Mouse (Mus musculus) limb, embryonic 10.5 days (tissue): ENCODE measurements around the gene Cenpa. TPM values are rescaled to one million over a fixed set of nuclear protein-coding genes. Genes with fewer than 3 reads are reported as not detected.

Source experiments
- DNase-seq: peaks from one replicate; pipeline ENCODE4 v3.0.0-alpha.2; 2017; ENCODE audit warnings: low spot score
- H3K27ac ChIP-seq: fragments of 300-500 bp; sonication (generic); 2 replicates; pipeline ENCODE4 v1.5.1; 2016; ENCODE audit warnings: mild to moderate bottlenecking
- H3K27me3 ChIP-seq: fragments of 300-500 bp; sonication (generic); 2 replicates; pipeline ENCODE4 v1.6.1; 2016; ENCODE audit warnings: low read depth, mild to moderate bottlenecking; ENCODE audit not compliant: poor library complexity, severe bottlenecking
- H3K36me3 ChIP-seq: fragments of 300-500 bp; sonication (generic); 2 replicates; pipeline ENCODE4 v1.6.1; 2016; ENCODE audit warnings: mild to moderate bottlenecking, moderate library complexity
- H3K4me1 ChIP-seq: fragments of 300-500 bp; sonication (generic); 2 replicates; pipeline ENCODE4 v1.6.1; 2016
- H3K4me3 ChIP-seq: fragments of 300-500 bp; sonication (generic); 2 replicates; pipeline ENCODE4 v1.5.1; 2016; ENCODE audit warnings: mild to moderate bottlenecking, moderate library complexity
- H3K9me3 ChIP-seq: fragments of 300-500 bp; sonication (generic); replicated peaks from 2 replicates; pipeline ENCODE4 v1.6.1; 2016; ENCODE audit warnings: mild to moderate bottlenecking
- WGBS: fragments of 180-500 bp; shearing (Covaris S2); methylation state at CpG from one replicate; pipeline ENCODE4 v1.1.7; 2016; 5-methylcytosine and 5-hydroxymethylcytosine counted together
- polyA plus RNA-seq: library from polyadenylated mRNA; unstranded; fragments of >200 nt; fragmentation: Nextera tagmentation; extraction: Ambion mirVana; gene quantifications from 2 replicates; pipeline ENCODE4 v1.2.1, GENCODE M21; 2016

The Cenpa gene
- 508 and 523 TPM in 2 replicates for polyA plus RNA-seq

DNA sequence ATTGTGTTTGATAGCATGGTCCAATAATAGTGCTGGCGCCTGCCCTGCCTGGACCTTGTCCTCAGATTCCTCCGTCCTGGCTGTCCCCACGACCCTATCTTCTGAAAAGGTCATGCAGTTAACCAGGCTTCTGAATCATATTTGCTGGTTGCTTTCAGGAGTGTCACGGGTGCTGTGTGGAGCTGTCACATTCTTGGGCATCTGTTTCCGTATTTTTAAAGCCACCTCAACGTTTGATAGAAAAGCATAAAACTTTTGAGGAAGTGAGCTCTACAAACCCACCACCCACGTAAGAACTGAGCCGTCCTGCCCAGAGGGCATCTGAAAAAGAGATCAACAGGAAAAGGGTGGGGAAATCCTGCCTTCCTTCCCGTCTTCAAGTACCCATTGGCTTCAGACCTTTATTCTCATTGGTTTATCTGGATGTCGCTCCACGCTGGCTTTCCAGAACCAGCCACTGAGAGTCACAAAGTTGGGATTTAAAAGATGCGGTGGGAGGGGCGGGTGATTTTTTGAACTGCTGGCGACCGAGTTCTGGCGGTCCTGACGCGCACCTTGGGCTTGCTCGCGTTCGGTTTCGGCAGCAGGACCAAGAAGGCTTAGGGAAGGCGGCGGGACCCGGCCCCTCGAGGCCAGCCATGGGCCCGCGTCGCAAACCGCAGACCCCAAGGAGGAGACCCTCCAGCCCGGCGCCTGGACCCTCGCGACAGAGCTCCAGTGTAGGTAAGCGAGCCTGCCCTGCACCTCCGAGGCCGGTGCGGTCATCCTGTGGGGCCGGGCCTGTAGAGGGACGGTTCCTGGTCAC is at the start of gene Cenpa:
TSS of gene Cenpa (plus strand) at position 387 of the 805 bp plus-strand sequence.
- H3K4me1 ChIP-seq: peaks cover 20% of the 10 kb centered on the region
- H3K4me3 ChIP-seq: peak within 1 kb of the TSS; percentile 87
- WGBS: 1% methylated on average over 40 of the region's 40 CpGs
- H3K27me3 ChIP-seq: no peaks in the 10 kb centered on the region
- peaks cover 39% of the 10 kb centered on the region for H3K36me3 ChIP-seq
- no peaks in the 10 kb centered on the region for H3K9me3 ChIP-seq
- peak; percentile 87 for DNase-seq
- peak within 1 kb of the TSS; percentile 97 for H3K27ac ChIP-seq

DNA sequence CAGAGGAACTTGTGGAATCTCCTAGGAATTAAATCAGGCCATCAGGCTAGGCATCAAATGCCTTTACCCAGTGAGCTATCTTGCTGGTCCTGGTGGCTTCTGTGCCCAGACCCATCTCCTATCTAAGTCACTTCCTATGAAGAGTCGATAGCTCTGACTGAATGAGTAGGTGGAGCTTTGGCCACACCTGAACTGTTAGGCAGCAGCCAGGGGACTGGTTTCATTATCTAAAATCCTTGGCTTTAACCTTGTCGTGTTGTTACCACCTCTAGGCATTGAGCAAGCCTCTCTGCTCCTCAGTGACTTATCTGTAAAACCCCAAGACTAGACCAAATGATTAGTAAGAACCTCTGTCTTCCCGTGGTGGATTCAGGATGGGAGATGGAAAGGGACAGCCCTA is 49.2 kb upstream of the Cenpa start:
- Histone ChIP-seq H3K36me3 (no peaks in the 10 kb centered on the region), H3K9me3 (no peaks in the 10 kb centered on the region), H3K27me3 (peaks cover 46% of the 10 kb centered on the region), H3K4me1 (peaks cover 19% of the 10 kb centered on the region), H3K27ac (no peak overlapping the region), H3K4me3 (no peak overlapping the region)
- WGBS: 36% methylated on average over 3 of the region's 3 CpGs
- no peak for DNase-seq

DNA sequence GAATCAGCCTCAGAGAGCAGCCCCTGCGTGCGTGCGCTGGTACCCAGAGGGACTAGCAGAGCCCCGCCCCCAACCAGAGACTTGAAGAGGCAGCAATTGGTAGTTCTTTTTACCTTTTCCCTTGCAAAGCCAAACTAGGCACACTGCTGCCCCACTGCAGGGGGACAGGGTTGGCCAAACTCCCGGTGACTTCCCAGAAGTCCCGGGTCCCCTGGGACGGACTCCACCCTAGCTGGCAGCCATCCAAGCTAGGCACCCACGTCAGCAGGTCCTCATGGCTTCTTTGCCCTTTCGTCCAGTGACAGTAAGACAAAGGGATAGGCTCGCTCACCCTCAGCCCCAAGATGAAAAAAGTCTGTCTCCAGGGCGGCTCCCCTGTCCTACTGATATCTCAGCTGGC is 48.7 kb upstream of the Cenpa start:
- Histone ChIP-seq H3K4me3 (no peak overlapping the region), H3K4me1 (peaks cover 24% of the 10 kb centered on the region), H3K9me3 (no peaks in the 10 kb centered on the region), H3K27me3 (peaks cover 51% of the 10 kb centered on the region), H3K36me3 (no peaks in the 10 kb centered on the region), H3K27ac (no peak overlapping the region)
- 48% methylated on average over 11 of the region's 11 CpGs for WGBS
- no peak for DNase-seq

DNA sequence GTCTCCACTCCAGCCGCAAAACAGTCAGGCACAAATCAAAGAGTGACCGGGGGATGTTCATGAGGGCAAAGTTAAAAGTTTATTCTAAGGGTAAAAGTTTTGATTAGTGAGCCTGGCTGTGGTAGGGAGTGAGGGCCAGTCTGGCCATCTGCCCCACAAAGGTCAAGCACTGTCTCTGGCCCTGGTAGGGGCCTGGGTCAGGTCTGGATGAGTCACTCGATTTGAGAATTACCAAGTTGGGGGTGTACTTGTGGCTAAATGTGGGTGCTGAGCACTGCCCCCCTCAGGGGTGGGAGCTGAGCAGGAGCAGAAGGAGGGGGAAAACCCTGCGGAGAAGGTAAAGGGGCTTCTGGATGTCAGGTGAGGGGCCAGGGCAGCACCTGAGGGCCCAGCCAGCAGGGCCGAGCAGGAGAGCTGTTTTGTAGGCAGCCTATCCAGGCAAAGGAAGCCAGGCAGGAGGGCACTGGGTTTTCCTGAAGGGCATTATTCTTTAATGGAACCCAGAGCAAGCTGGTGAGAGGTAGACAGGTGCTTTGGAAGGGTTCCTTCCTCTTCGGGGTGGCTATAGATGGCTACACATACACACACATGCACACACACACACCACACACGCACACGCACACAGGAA is 48.1 kb upstream of the Cenpa start:
- no peak for DNase-seq
- peaks cover 28% of the 10 kb centered on the region for H3K4me1 ChIP-seq
- H3K4me3 ChIP-seq: no peak overlapping the region
- 88% methylated on average over 8 of the region's 8 CpGs for WGBS
- H3K36me3 ChIP-seq: no peaks in the 10 kb centered on the region
- H3K9me3 ChIP-seq: no peaks in the 10 kb centered on the region
- H3K27ac ChIP-seq: no peak overlapping the region
- peaks cover 57% of the 10 kb centered on the region for H3K27me3 ChIP-seq

DNA sequence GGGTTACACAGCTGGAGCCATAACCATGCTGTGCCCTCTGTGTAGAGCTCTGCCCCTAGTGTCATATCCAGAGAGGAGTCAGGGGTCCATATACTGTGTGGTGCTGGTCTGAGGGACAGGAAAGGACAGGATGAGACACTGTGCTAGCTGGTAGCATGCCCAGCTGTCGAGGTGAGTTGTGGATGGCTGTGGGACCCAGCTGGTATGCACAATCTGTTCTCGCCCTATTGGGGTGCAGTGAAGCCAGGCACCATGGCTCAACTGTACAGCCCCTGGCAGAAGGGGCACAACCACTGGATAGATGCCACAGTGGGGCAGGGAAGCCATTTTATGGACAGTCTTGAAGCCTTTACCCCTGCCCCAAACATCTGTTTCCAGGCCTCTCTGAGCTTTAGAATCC is 47.4 kb upstream of the Cenpa start:
- no peaks in the 10 kb centered on the region for H3K36me3 ChIP-seq
- no peak for DNase-seq
- H3K27me3 ChIP-seq: peaks cover 65% of the 10 kb centered on the region
- H3K4me3 ChIP-seq: no peak overlapping the region
- 83% methylated on average over 2 of the region's 2 CpGs for WGBS
- H3K9me3 ChIP-seq: no peaks in the 10 kb centered on the region
- H3K27ac ChIP-seq: no peak overlapping the region
- H3K4me1 ChIP-seq: peaks cover 25% of the 10 kb centered on the region

DNA sequence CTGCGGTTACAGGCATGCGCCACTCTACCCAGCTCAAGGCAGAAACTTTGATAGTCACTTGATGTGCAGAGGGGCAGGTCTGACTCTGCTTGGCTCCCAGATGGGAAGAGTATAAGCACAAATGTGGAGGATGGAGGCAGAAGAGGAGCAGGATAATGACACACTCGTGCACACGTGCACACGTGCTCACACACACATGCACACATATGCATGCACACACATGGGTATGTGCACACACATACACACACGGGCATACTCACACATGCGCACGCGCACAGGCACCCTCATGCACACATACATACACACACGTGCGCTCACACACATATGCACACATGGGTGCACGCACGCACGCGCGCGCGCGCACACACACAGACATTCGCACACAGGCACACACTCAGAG is 46.0 kb upstream of the Cenpa start:
- Histone ChIP-seq H3K4me1 (peaks cover 21% of the 10 kb centered on the region), H3K36me3 (no peaks in the 10 kb centered on the region), H3K27me3 (peaks cover 70% of the 10 kb centered on the region), H3K4me3 (no peak overlapping the region), H3K9me3 (no peaks in the 10 kb centered on the region), H3K27ac (no peak overlapping the region)
- DNase-seq: no peak
- WGBS: 97% methylated on average over 20 of the region's 20 CpGs

DNA sequence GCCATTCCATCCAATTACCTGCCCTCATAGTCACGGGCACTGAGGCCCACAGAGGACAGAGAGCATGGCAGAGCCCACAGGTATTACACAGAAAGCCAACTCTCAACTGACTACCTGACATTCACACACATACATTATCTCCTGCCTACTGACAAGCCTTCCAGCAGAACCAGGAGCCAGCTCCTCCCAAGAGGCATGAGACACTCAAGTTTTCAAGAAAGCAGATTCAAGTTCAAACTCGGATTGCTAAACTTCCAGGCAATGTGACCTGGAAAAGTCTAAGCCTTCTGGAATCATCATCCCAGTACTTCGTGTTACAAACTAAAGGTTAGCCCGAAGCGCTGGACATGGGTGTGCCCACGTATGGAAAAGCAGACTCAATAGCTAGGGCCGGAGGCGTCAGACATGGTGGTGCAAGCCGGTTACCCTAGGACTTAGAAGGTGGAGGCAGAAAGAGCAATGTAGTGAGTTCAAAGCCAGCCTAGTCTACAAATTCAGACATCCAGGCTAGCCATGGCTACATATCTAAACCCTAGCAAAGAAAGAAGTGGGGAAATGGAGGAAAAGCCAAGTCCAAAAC is 45.3 kb upstream of the Cenpa start:
- H3K36me3 ChIP-seq: no peaks in the 10 kb centered on the region
- H3K4me1 ChIP-seq: peaks cover 21% of the 10 kb centered on the region
- WGBS: 91% methylated on average over 9 of the region's 9 CpGs
- H3K9me3 ChIP-seq: no peaks in the 10 kb centered on the region
- no peak for DNase-seq
- no peak overlapping the region for H3K27ac ChIP-seq
- peaks cover 70% of the 10 kb centered on the region for H3K27me3 ChIP-seq
- H3K4me3 ChIP-seq: no peak overlapping the region

DNA sequence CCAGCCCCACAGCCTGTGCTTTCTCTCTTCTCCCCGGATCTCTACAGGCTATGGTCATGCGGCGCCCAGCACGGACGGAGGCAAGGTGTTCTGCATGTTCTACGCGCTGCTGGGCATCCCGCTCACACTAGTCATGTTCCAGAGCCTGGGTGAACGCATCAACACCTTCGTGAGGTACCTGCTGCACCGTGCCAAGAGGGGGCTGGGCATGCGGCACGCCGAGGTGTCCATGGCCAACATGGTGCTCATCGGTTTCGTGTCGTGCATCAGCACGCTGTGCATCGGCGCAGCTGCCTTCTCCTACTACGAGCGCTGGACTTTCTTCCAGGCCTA is 44.8 kb upstream of the Cenpa start:
- Histone ChIP-seq H3K27ac (no peak overlapping the region), H3K4me3 (peak overlapping the region; percentile 57), H3K4me1 (peaks cover 21% of the 10 kb centered on the region), H3K27me3 (peaks cover 66% of the 10 kb centered on the region), H3K9me3 (no peaks in the 10 kb centered on the region), H3K36me3 (no peaks in the 10 kb centered on the region)
- 41% methylated on average over 22 of the region's 22 CpGs for WGBS
- no peak for DNase-seq

DNA sequence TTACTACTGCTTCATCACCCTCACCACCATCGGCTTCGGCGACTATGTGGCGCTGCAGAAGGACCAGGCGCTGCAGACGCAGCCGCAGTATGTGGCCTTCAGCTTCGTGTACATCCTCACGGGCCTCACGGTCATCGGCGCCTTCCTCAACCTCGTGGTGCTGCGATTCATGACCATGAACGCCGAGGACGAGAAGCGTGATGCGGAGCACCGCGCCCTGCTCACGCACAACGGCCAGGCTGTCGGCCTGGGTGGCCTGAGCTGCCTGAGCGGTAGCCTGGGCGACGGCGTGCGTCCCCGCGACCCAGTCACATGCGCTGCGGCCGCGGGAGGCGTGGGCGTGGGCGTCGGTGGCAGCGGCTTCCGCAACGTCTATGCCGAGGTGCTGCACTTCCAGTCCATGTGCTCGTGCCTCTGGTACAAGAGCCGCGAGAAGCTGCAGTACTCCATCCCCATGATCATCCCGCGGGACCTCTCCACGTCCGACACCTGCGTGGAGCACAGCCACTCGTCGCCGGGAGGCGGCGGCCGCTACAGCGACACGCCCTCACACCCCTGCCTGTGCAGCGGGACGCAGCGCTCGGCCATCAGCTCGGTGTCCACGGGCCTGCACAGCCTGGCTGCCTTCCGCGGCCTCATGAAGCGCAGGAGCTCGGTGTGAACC is 44.3 kb upstream of the Cenpa start:
- peak overlapping the region; percentile 57 for H3K4me3 ChIP-seq
- H3K4me1 ChIP-seq: peaks cover 21% of the 10 kb centered on the region
- H3K9me3 ChIP-seq: no peaks in the 10 kb centered on the region
- peak overlapping the region; percentile 76 for H3K27ac ChIP-seq
- no peaks in the 10 kb centered on the region for H3K36me3 ChIP-seq
- peaks cover 66% of the 10 kb centered on the region for H3K27me3 ChIP-seq
- peak; percentile 70 for DNase-seq
- WGBS: 6% methylated on average over 69 of the region's 69 CpGs

DNA sequence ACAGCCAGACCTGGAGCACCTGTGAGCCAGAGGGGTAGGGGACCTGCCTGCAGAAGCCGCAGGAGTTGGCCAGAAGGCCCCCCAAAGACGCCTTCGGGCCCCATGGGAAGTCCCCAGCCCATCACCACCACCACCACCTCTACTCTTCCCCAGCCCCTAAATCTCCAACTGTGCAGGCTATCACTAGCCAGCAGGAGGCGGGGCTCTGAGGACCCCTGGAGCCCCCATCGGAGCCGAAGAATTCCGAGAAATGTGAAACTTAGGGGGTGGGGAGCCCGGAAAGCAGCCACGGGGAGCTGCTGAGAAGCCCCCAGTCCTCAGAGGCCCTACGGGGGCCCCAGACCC is 43.8 kb upstream of the Cenpa start:
- DNase-seq: peak; percentile 62
- Histone ChIP-seq H3K4me1 (peaks cover 21% of the 10 kb centered on the region), H3K27me3 (peaks cover 66% of the 10 kb centered on the region), H3K27ac (peak overlapping the region; percentile 76), H3K4me3 (peak overlapping the region; percentile 57), H3K36me3 (no peaks in the 10 kb centered on the region), H3K9me3 (no peaks in the 10 kb centered on the region)
- 4% methylated on average over 10 of the region's 10 CpGs for WGBS

DNA sequence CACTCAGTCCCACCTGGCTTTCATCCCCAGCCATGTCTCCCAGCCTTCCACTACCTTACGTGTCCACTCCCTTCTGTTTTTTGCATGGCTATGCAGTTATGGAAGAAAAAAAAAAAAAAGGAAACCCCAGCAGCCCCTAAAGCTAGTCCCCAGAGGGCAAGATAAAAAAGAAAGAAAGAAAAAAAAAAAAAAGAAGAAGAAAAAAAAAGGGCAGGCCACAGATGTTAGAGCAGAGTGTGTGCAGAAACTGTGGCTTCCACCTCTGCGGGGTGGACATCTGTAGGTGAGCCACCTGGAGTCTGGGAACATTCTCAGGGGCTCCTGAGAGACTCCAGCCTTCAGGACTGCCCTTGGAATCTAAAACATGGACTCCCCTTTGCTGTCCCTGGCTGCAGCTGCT is 43.2 kb upstream of the Cenpa start:
- Histone ChIP-seq H3K36me3 (no peaks in the 10 kb centered on the region), H3K27me3 (peaks cover 61% of the 10 kb centered on the region), H3K4me3 (peak overlapping the region; percentile 57), H3K4me1 (peaks cover 18% of the 10 kb centered on the region), H3K27ac (no peak overlapping the region), H3K9me3 (no peaks in the 10 kb centered on the region)
- WGBS: 59% methylated on average over 2 of the region's 2 CpGs
- DNase-seq: no peak

DNA sequence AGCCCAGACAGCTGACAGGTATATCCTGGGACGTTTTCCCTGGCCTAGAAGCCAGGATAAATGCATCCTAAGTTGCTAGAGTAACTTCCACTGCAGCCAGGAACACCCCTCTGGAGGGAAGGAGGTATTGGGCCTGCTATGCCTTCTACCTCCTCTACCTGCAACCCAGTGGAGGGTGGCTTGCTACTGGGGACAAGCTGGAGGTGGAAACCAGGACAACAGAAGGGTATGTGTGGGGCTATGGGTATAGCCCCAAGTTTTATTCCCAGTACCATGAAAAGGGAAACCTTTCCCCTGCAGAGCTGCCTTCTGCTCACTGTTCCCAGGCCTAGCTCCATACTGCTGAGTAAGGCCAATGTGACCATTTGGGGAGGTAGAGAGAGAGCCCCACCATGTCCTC is 42.3 kb upstream of the Cenpa start:
- DNase-seq: no peak
- H3K36me3 ChIP-seq: no peaks in the 10 kb centered on the region
- H3K9me3 ChIP-seq: no peaks in the 10 kb centered on the region
- no peak overlapping the region for H3K4me3 ChIP-seq
- H3K4me1 ChIP-seq: peaks cover 18% of the 10 kb centered on the region
- 23% methylated on average over 1 of the region's 1 CpGs for WGBS
- H3K27ac ChIP-seq: no peak overlapping the region
- peaks cover 51% of the 10 kb centered on the region for H3K27me3 ChIP-seq

DNA sequence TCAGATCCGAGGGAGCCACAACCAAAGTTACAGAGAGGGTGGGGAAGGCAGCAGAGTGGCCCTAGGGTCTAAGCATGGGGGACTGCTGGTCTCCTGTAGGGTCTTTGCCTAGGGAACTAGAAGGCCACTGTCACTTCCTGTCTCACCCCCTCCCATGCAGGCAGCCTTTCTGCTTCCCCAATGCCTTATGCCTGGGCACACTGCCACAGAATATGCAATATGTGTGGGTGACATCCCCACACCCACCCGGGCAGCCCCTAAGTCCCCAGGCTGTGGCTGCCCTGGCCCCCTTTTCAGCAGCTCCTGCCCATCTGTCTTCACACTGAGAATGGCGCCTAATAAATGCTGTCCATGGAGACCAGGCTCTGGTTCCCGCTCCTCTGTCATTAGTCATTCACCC is 41.7 kb upstream of the Cenpa start:
- H3K36me3 ChIP-seq: no peaks in the 10 kb centered on the region
- H3K4me1 ChIP-seq: peaks cover 18% of the 10 kb centered on the region
- H3K27ac ChIP-seq: no peak overlapping the region
- peaks cover 51% of the 10 kb centered on the region for H3K27me3 ChIP-seq
- H3K9me3 ChIP-seq: no peaks in the 10 kb centered on the region
- WGBS: 33% methylated on average over 4 of the region's 4 CpGs
- H3K4me3 ChIP-seq: no peak overlapping the region
- DNase-seq: no peak
